Mouse (Mus musculus) stomach, embryonic 14.5 days (tissue): ENCODE results near the gene Pp2d1. TPM values are rescaled to one million over a fixed set of nuclear protein-coding genes. Genes with fewer than 3 reads are reported as not detected.
A peak's percentile ranks its signal among the peaks of the same experiment; 100 is the strongest.

ENCODE experiments used
- ATAC-seq: fragments of 200-750 bp; cut with Nextera tagmentation; 2 replicates; pipeline ENCODE4 v1.8.0; 2017; ENCODE audit warnings: low read depth, moderate TSS enrichment; ENCODE audit not compliant: insufficient number of reproducible peaks, insufficient read depth, low FRiP score
- H3K27ac ChIP-seq: fragments of 300-500 bp; sonication (generic); 2 replicates; pipeline ENCODE4 v1.5.1; 2014; ENCODE audit warnings: mild to moderate bottlenecking, low read length, moderate library complexity, mixed read lengths
- H3K27me3 ChIP-seq: fragments of 300-500 bp; sonication (generic); 2 replicates; pipeline ENCODE4 v1.6.1; 2014; ENCODE audit warnings: low read length, control low read depth, mixed read lengths; ENCODE audit not compliant: control insufficient read depth, insufficient read depth
- H3K36me3 ChIP-seq: fragments of 300-500 bp; sonication (generic); 2 replicates; pipeline ENCODE4 v1.6.1; 2014; ENCODE audit warnings: mild to moderate bottlenecking, control low read depth, low read length, moderate library complexity, mixed read lengths; ENCODE audit not compliant: control insufficient read depth, insufficient read depth
- H3K4me1 ChIP-seq: fragments of 300-500 bp; sonication (generic); 2 replicates; pipeline ENCODE4 v1.6.1; 2014; ENCODE audit warnings: low read length, control low read depth, mixed read lengths; ENCODE audit not compliant: control insufficient read depth, insufficient read depth
- H3K4me2 ChIP-seq: fragments of 300-500 bp; sonication (generic); replicated peaks from 2 replicates; pipeline ENCODE4 v1.6.1; 2014; ENCODE audit warnings: low read depth, low read length, control low read depth
- H3K4me3 ChIP-seq: fragments of 300-500 bp; sonication (generic); 2 replicates; pipeline ENCODE4 v1.5.1; 2014; ENCODE audit warnings: low read depth, low read length, control low read depth
- H3K9ac ChIP-seq: fragments of 300-500 bp; sonication (generic); replicated peaks from 2 replicates; pipeline ENCODE4 v1.6.1; 2014; ENCODE audit warnings: low read depth, mild to moderate bottlenecking, control low read depth, low read length, moderate library complexity, mixed read lengths
- H3K9me3 ChIP-seq: fragments of 300-500 bp; sonication (generic); 2 replicates; pipeline ENCODE4 v1.6.1; 2016; ENCODE audit warnings: low read depth, low read length, control low read depth; ENCODE audit not compliant: control insufficient read depth
- WGBS: fragments of 180-500 bp; shearing (Covaris S2); extraction: QIAGEN DNeasy Blood & Tissue Kit; methylation state at CpG from one replicate; pipeline ENCODE4 v1.1.7; 2014; 5-methylcytosine and 5-hydroxymethylcytosine counted together
- polyA plus RNA-seq: library from polyadenylated mRNA; unstranded; fragments of >200 nt; fragmentation: Nextera tagmentation; extraction: Ambion mirVana; gene quantifications from 2 replicates; pipeline ENCODE4 v1.2.1, GENCODE M21; 2014

The Pp2d1 gene
- polyA plus RNA-seq, 1 experiment from 2014 or later = 0.48 TPM

DNA sequence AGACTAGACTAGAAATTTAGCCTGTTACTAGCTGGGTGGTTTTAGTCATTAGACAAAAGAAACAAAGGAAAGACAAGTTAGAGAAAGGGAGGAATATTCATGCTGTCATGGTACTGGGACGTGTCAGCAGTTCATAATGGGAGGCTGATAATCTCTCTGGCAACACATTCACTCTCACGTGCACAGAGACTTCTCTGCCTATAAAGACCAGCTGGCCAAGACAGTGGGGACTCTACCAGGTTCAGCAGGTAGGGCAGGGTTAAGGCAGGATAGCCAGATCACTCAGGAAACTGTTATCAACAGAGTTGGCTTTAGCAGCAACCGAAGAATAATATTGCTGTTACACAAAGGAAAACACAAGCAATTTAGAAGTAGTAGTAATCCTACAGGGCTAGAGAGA is 18.2 kb upstream of the Pp2d1 start:
- no peak for ATAC-seq
- no peak overlapping the region for H3K4me2 ChIP-seq
- H3K27ac ChIP-seq = no peak overlapping the region
- no peaks in the 10 kb centered on the region for H3K4me1 ChIP-seq
- no peaks in the 10 kb centered on the region for H3K9me3 ChIP-seq
- no peak overlapping the region for H3K4me3 ChIP-seq
- H3K36me3 ChIP-seq = no peaks in the 10 kb centered on the region
- no peak overlapping the region for H3K9ac ChIP-seq
- H3K27me3 ChIP-seq = no peaks in the 10 kb centered on the region
- WGBS = 65% methylated on average over 3 of the region's 3 CpGs

DNA sequence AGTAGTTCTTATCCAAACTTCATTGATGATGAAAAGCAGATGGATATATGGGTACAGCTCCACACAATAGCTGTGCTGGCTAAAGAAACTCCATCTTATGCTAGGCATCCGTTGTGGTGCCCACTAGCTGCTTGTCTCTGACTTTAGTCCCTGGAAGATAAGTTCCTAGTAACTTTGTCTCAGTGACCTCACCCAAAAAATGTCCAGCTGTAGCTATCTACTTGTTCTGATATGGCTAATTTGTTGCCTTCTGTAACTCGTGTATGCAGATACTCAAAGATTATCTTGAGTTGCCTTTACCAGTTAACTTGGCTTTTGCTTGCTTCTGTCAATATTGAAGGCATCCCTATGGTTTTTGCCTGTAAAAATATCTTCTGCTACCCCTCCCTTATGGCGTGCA is 15.6 kb upstream of the Pp2d1 start:
- WGBS = 75% methylated on average over 3 of the region's 3 CpGs
- no peak overlapping the region for H3K9ac ChIP-seq
- no peak overlapping the region for H3K27ac ChIP-seq
- no peak overlapping the region for H3K4me3 ChIP-seq
- no peak overlapping the region for H3K4me2 ChIP-seq
- H3K9me3 ChIP-seq = no peaks in the 10 kb centered on the region
- no peaks in the 10 kb centered on the region for H3K4me1 ChIP-seq
- no peaks in the 10 kb centered on the region for H3K36me3 ChIP-seq
- no peaks in the 10 kb centered on the region for H3K27me3 ChIP-seq
- ATAC-seq = no peak

DNA sequence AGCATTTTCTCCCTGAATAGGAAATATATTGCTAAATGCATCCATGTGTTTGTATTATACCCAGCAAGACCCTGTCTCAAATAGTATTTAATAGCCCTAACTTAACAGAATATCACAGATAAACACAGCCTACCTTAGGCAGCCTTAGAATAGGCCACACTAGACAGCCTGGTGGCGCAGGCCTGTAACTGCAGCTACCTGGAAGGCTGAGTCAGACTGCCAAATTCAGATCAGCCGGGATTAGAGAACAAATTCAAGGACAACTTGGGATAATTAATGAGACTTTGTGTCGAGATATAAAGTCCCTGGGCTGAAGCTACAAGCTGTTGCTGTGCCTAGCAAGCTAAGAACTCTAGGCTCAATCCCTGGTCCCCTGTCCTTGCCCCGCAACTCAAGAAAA is 14.8 kb upstream of the Pp2d1 start:
- H3K27ac ChIP-seq = no peak overlapping the region
- no peak overlapping the region for H3K9ac ChIP-seq
- no peaks in the 10 kb centered on the region for H3K36me3 ChIP-seq
- no peaks in the 10 kb centered on the region for H3K4me1 ChIP-seq
- no peaks in the 10 kb centered on the region for H3K9me3 ChIP-seq
- no peak for ATAC-seq
- 68% methylated on average over 4 of the region's 4 CpGs for WGBS
- no peak overlapping the region for H3K4me2 ChIP-seq
- H3K27me3 ChIP-seq = no peaks in the 10 kb centered on the region
- no peak overlapping the region for H3K4me3 ChIP-seq

DNA sequence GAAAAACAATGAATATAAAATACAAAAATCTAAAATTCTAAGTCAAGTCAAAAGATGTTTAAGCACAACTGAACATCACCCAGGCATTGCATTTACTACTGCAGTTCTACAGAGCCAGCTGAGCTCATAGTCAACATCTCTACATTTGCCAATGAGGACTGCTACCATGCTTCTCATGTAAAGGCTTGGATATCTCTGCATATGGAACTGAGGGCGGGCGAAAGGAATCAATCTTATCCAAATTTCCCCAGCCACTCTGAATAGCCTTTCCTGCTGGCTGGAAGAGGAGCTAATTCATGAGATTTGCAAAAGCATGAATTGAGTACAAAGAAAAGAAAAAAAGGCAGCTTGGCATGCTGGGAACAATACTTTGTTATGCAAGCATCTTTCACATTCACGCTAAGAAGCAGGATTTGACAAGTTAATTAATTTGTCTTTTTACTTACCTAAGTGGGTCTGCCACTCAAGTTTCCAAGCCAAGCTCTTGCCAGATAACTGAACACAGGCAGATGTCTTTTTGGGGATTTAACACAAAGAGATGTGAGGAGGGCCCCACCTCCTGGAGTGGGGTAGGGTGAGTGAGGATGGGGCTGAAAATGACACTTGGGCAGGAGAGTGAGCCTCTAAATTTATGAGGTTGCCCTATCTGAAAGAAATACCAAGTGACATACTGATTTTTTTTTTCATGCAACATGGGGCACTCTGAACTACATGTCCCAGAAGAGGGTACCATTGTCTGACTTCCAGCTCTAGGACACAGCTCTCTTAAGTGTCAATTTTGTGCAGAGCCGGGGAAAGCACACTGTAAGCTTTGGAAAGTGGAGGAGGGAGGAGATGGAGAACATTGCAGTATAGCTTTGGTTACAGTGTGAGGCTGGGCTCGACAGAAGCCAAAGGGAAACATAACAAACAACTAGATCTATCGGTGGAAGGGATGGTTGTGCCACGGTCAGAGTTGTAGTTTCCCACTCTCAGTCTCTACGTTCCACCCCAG is 12.4 kb upstream of the Pp2d1 start:
- ATAC-seq = no peak

DNA sequence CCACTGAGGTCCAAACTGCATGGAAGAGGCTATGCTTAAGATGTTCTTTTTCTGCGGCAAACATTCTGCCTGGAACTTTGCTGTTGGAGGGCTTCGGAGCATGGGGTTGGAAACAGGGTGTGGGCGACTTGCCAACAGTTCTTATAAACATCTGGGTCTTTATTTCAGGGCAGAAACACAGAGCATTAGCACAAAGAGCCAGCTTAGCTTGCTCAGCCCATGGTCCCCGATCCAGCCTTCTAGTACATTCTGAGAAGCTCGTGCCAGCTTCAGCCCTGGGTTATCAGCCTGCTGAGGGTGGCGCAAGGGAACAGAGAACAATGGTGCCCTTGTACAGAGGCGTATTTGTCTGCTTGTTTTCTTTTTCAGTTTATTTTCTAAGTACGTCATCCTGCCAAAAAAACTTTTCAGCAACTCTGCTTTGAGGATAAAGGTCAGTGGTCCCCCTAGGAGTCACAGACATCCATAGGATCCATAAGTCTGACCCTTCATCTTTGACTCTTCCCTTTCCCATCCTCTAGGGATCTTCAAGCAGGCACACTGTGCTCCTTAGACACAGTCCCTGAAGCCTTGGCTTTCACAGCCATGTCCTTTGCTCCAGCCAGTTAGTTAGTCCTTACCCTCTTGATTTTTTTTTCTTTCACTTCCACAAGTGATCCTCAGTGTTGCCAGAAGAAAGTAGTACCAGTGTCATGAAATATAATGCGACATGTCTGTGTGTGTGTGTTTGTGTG is 4.5 kb upstream of the Pp2d1 start:
- no peaks in the 10 kb centered on the region for H3K27me3 ChIP-seq
- H3K27ac ChIP-seq = no peak overlapping the region
- H3K9me3 ChIP-seq = no peaks in the 10 kb centered on the region
- H3K4me2 ChIP-seq = no peak overlapping the region
- 49% methylated on average over 9 of the region's 9 CpGs for WGBS
- H3K36me3 ChIP-seq = no peaks in the 10 kb centered on the region
- H3K4me1 ChIP-seq = no peaks in the 10 kb centered on the region
- H3K4me3 ChIP-seq = no peak overlapping the region
- peak; percentile 49; the same call in 1 of the 2 replicates for ATAC-seq
- H3K9ac ChIP-seq = no peak overlapping the region

More for the DNA sequence above, 12.4 kb upstream of the Pp2d1 start:
- no peak overlapping the region for H3K4me2 ChIP-seq
- no peak overlapping the region for H3K27ac ChIP-seq
- no peaks in the 10 kb centered on the region for H3K9me3 ChIP-seq
- no peaks in the 10 kb centered on the region for H3K36me3 ChIP-seq
- no peak overlapping the region for H3K9ac ChIP-seq
- no peaks in the 10 kb centered on the region for H3K27me3 ChIP-seq
- WGBS = 74% methylated on average over 8 of the region's 8 CpGs
- no peaks in the 10 kb centered on the region for H3K4me1 ChIP-seq
- no peak overlapping the region for H3K4me3 ChIP-seq

DNA sequence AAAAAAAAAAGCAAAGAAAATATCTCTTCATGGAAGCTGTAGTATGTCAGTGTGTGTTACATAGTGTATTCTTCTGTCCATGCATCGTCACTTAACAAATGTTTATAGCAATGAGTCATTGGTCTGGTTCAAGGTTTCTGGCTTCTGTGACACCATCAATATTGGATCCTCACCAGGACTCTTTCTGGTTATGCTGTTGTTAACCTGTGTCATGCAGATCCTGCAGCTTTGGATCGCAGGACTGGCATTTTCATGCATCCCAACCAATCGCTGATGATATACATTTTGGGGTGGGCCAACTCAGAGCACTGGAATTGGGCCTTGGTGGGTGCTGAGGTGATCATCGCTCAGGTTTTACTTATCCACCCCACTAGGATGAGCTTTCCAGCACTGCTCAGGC is 3.3 kb upstream of the Pp2d1 start:
- WGBS = 86% methylated on average over 4 of the region's 4 CpGs
- no peaks in the 10 kb centered on the region for H3K27me3 ChIP-seq
- H3K27ac ChIP-seq = no peak overlapping the region
- no peak for ATAC-seq
- H3K9ac ChIP-seq = no peak overlapping the region
- H3K9me3 ChIP-seq = no peaks in the 10 kb centered on the region
- no peaks in the 10 kb centered on the region for H3K4me1 ChIP-seq
- no peak overlapping the region for H3K4me3 ChIP-seq
- H3K4me2 ChIP-seq = no peak overlapping the region
- H3K36me3 ChIP-seq = no peaks in the 10 kb centered on the region

DNA sequence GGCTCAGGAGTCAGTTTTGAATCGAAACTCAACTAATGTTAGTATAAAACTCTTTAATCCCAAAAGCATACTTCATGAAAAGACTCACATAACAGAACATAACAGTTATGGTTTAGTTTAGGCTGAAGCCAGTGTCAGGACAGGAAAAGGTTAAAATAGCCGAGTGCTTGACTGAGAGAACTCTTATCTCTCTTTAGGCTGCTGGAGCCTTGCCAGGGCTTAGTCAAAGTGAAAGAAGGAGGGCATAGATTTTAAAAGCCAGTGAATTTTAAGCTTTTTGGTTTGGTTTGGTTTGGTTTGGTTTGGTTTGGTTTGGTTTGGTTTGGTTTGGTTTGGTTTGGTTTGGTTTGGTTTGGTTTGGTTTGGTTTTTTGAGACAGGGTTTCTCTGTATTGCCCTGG is 6.8 kb downstream of the Pp2d1 start:
- Histone ChIP-seq H3K27me3 (no peaks in the 10 kb centered on the region), H3K4me3 (no peak overlapping the region), H3K27ac (no peak overlapping the region), H3K4me2 (no peak overlapping the region), H3K4me1 (no peaks in the 10 kb centered on the region), H3K9me3 (no peaks in the 10 kb centered on the region), H3K36me3 (no peaks in the 10 kb centered on the region), H3K9ac (no peak overlapping the region)
- ATAC-seq = no peak
- WGBS = 38% methylated on average over 2 of the region's 2 CpGs

DNA sequence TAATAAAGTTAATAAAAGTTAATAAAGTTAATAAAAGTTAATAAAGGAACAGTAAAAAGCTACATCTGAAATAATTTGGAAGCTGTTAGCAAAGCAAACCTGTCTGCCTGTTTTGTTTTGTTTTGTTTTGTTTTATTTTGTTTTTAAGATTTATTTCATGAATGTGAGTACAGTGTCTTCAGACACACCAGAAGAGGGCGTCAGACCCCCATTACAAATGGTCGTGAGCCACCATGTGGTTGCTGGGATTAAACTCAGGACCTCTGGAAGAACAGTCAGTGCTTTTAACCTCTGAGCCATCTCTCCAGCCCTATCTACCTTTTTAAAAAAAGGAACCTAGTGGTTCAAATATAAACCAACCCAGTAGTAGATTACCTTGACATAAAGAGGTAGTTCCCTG is 8.1 kb downstream of the Pp2d1 start:
- 55% methylated on average over 2 of the region's 2 CpGs for WGBS

More for the DNA sequence above, 8.1 kb downstream of the Pp2d1 start:
- Histone ChIP-seq H3K27ac (no peak overlapping the region), H3K4me3 (no peak overlapping the region), H3K9ac (no peak overlapping the region), H3K4me1 (no peaks in the 10 kb centered on the region), H3K27me3 (no peaks in the 10 kb centered on the region), H3K9me3 (no peaks in the 10 kb centered on the region), H3K36me3 (no peaks in the 10 kb centered on the region), H3K4me2 (no peak overlapping the region)
- ATAC-seq = no peak
